Mouse (Mus musculus) liver, adult (tissue): ENCODE results near the gene Nisch.

Experiments used
- GATA4 ChIP-seq: IDR thresholded peaks from 2 replicates; pipeline ENCODE4 v1.6.1; 2014; ENCODE audit warnings: mild to moderate bottlenecking, low read length; ENCODE audit not compliant: insufficient replicate concordance

The Nisch gene

GRCm38 (mm10) chr14:31165458-31165857, 51.3 kb downstream of the Nisch start:
- TF ChIP-seq GATA4 = no peak

DNA sequence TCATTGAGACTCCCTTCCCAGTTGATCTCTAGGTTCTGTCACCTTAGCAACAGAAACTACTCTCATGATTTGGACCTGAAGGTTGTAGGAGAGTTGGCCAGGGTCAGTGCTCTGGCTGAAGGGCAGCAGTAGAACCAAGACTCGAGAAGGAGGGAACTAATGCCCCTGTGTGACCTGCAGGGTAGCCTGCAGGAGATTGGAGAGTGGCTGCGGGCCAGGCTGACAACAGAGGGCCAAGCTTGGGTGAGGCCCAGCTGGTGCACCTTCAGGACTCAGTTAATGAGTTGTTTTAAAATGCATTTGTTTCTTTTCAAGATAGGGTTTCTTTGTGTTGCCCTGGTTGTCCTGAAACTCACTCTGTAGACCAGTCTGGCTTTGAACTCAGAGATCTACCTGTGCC, 51.7 kb downstream of the Nisch start:
- TF ChIP-seq GATA4 = no peak

DNA sequence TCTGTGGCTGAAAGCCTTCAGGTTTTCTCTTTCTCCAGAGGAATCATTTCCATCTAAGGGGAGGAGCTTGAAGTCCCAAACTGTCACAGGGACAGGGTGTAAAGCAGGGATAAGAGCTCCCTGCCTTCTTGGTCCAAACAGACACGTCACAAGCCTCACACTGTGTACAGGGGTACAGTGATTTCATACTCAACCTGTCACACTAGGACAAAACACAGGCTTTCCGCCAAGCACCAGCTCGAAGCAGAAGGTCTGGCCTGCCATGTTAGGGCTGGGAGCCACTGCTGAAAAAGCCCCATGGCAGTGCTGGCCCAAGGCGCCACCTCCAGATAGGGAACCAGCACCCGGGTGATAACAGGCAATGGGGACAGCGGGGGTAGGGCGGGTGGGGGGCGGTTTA, 52.7 kb downstream of the Nisch start:
- TF ChIP-seq GATA4 = no peak

DNA sequence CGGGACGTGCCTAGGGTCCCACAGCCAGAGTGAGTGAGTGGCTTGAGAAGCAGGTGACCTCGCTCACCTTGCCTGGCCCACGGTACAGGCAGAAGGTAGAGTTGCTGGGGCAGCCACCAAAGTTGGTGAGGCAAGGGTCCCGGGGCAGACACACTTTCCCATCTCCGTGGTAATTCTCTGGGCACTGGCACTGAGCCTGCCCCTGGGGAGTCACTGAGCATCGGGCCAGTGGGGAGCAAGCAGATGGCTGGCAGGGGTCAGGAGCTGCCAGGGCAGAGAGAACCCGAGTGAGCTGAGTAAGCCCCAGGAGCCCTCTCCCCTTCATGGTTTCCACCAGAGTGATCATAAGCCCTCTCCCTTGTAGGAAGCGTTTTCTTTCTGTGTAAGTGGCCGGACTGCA, 55.1 kb downstream of the Nisch start:
- TF ChIP-seq GATA4 = no peak

GRCm38 (mm10) chr14:31161191-31161590, 55.6 kb downstream of the Nisch start:
- TF ChIP-seq GATA4 = no peak

GRCm38 (mm10) chr14:31160196-31161150, 56.3 kb downstream of the Nisch start:
- TF ChIP-seq GATA4 = no peak

DNA sequence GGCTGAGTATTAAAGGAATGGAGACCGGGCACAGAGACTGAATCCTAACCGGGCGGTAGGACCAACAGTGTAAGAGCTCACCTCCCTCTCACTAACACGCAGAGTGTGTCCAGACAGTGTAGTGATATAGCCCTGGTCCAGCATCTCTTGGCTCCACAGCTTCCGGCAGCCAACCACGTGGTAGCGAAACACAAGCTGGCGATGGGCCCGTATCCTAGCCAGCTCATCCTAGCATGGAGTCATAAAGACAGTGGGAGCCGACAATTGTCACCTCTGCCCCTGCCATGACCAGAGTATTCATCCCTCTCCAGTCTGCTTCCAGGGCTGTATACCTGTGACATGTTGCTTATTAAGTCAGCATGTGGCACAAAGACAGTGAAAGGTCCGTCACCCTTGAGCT, 71.1 kb downstream of the Nisch start:
- no peak for TF ChIP-seq GATA4

GRCm38 (mm10) chr14:31141011-31141410, 75.7 kb downstream of the Nisch start:
- no peak for TF ChIP-seq GATA4

- no peak for TF ChIP-seq GATA4
Measured at GRCm38 (mm10) chr14:31140141-31140540, 76.6 kb downstream of the Nisch start.

- TF ChIP-seq GATA4 = no peak
Measured at GRCm38 (mm10) chr14:31139666-31140065, 77.1 kb downstream of the Nisch start.

- TF ChIP-seq GATA4 = no peak
Measured at GRCm38 (mm10) chr14:31138897-31139429, 77.8 kb downstream of the Nisch start.

DNA sequence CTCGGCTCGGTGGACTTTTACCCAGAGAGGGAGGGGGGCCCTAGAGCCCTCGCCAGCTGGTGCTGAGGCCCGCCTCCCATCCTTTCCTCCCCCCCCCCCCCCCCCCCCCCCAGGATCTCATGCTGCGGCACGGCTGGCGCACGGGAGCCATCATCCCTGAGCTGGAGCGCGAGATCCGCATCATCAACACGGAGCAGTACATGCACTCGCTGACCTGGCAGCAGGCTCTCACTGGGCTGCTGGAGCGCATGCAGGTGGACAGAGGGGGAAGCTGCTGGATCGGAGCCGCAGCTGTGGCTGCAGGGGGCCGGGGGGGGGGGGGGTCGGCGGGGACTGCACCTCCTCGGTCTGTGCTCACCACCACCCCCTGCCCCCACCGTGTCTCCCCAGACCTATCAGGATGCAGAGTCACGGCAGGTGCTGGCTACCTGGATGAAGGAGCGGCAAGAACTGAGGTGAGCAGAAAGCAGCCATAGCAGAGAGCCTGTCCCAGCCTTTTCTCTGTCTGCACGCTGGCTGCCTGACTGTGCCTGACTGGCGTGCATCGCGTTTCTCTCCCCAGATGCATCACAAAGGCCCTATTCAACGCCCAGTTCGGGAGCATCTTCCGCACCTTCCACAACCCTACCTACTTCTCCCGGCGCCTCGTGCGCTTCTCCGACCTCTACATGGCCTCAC, 78.4 kb downstream of the Nisch start:
- no peak for TF ChIP-seq GATA4

DNA sequence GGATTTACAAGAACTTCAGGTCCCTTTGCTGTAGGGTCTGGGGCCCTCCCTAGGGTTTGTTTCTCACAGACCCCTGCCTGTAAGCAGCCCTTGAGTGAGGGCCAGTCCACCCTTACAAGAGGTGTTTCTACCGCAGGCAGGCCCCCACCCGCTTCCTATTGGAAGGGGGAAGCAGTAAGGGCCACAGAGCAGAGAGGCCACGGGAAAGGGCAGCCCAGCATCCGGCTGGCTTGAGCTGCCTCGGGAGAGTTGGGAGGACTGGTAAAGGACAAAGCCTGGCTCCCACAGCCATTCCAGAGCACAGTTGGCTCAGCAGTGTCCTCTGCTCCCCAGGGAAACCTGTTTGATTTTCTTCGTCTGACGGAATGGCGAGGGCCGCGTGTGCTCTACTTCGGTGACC, 79.0 kb downstream of the Nisch start:
- no peak for TF ChIP-seq GATA4

GRCm38 (mm10) chr14:31137281-31137595, 79.5 kb downstream of the Nisch start:
- TF ChIP-seq GATA4 = no peak

DNA sequence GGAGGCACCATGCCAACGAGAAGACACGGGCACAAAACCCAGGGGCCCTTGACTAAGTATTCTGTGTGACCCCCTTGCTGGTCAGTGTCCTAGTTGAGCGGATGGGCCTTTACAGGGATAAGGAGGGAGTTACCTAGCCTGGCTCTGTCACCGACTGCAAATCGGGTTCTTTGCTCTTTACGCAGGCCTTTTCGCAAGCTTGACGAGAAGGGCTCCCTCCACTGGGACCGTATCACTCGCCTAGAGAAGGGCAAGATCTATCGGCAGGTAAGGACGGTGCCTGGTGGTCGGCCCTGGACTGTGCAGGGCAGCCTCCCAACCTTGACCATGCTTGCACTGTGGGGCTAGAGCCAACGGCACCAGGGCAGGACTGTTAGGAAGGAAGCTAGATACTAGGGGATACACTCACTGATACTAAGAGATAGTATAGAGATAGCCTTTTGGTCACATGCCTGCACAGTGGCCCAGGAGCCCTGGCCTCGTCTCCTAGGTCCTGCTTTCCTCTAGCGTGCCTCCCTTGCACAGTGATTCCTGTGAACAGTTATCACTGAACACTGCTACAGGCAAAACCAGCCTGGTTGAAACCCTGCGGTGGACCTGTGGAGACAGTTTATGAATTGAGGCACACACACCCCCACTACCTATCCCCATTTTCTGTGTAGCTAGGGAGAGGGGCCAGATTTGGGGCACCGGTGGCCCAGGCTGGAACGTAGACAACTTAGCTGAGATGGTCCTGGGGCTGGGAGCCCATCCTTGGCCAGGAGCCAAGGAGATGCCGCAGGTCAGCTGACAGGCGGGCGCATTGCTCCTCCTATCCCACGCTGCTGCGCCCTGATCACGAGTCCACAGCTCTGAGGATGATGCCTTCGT, 80.1 kb downstream of the Nisch start:
- TF ChIP-seq GATA4 = peak; percentile 43; the same call in 1 of the 2 replicates
